Mouse (Mus musculus) embryo, embryonic 10.5 days (tissue): ENCODE measurements around the gene Galm.
"Not testable (repeated sequence)": the region's sequence is repeated elsewhere in the genome, so short reads cannot be mapped to it uniquely, and the experiment has no call there.

Experiments
- DNase-seq: peaks from one replicate; pipeline ENCODE4 v3.0.0-alpha.2; 2015; ENCODE audit warnings: low spot score

Gene Galm

DNA sequence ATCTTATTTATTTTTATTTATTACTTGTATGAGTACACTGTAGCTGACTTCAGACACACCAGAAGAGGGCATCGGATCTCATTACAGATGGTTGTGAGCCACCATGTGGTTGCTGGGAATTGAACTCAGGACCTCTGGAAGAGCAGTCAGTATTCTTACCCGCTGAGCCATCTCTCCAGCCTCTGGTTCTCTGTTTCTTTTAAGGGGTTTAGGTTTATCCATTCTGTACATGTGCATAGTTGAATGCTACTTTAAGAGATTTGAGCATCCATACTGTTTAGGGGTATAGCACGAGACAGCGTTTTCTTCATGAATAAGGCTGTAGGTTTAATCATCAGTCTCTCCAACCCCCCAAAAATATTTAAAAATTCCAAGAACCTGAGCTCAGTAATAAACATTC, 86.7 kb downstream of the Galm start:
- not testable (repeated sequence) for DNase-seq

DNA sequence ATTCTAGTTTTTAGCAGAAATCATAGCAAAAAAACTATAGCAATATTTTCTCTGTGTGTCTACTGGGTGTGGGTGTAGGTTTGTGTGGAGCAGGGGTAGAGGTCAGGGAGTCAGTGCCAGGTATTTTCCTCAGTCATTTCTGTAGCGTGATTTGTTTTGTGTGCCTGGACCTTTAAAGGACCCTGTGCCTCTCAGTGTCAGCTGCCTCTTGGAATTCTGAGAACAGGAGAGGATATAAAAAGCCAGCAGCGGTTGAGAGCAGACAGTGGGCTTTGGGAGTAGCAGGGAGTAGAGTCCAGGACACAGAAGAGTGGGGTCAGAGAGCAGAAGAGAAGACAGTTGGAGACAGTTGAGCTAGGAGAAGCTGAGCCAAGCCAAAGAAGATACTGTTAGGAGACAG, 92.9 kb downstream of the Galm start:
- no peak for DNase-seq

DNA sequence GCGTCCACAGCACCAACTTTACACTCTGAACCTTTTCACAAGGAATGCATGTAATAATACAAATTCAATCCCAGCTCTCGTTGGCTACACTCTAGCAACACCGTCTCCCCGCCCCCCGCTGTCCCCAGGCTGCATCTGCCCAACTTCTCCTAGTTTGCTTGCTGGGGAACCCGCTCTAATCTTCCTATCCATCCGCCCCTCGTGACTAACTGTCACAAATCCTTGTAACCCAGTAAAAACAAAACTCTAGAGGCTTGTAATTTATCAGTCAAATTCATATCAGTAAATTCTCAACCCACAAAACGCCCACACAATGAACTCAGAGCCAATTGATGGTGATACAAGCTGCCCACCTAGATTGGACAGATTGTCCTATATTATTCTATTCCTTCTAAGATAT, 93.9 kb downstream of the Galm start:
- DNase-seq = no peak

DNA sequence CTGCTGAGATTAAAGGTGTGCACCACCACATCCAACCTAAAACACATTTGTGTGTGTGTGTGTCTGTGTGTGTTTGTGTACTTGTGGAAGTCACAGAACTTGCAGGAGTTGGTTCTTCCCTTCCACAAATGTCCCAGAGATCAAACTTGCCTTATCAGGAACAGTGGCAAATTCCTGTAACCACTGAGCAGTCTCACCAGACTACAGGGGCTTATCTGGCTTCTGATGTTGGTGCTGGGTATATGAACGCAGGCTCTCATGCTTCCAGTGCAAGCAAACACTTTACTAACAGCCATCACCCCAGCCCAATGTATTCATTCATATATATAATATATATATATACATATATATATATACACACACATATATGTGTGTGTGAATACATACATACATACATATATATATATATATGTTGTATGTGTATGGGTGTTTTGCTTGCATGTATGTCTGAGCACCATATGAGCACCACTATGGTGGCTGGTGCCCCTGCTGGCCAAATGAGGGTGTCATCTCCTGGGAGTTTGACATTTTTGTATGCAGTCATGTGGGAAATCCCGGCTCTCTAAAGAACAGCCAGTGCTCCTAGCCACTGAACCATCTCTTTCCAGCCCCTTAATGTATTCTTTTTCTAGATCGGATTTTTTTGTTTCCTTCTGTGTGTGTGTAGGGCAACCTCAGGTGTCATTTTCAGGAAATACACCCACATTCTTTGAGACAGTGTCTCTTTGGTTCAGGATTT, 94.8 kb downstream of the Galm start:
- DNase-seq = no peak

DNA sequence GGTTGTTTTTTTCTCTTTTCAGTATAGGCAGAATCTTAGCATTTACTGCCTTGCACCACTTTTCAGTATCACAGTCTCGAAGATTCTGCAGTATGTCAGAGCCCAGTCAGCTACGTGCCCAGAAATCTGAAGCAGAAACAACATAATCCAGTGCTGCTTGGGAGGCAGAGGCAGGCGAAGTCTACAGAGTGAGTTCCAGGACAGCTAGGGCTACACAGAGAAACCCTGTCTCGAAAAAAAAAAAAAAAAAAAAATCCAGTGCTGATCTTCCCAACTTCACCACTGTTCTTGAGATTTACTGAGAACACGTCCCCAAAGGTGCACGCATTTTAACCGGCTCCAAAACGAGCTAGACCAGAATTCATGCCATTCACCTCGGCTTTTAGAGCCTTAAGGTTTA, 96.6 kb downstream of the Galm start:
- no peak for DNase-seq

DNA sequence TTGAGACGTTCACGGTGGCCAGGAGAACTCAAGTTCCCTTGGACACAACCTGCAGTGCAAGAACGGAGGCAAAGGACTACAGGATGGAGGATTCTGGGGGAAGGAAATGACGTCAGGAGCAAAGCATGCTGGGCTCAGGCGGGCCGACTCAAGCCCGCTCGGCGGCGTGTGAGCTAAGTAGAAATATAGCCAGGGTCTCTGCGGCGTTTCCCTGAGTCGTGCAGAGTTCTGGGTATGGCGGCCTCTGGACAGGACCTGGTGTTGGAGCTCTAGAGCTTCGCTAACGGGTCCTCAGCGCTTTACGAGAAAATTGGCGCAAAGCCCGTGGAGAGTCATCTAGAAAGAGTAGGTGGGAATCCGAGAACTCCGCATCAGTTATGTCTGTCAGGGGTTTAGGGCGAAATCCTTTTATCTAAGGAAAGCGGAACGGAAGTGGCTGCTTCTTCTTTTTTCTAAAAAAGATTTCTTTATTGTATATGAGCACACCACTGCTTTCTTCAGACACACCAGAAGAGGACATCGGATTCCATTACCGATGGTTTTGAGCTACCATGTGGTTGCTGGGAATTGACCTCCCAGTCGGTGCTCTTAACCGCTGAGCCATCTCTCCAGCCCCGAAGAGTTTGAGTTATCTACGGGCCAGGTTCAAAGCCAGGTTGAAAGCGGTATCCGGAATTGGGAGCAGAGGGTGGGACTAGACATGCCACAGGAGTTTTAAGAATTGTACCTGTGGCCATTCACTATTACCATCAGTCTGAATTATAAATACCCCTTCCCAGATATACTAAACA, 97.2 kb downstream of the Galm start, which contains the start of gene Gemin6:
TSS of gene Gemin6 (plus strand) at position 116 of the 791 bp plus-strand sequence.
- DNase-seq = peak; percentile 97

DNA sequence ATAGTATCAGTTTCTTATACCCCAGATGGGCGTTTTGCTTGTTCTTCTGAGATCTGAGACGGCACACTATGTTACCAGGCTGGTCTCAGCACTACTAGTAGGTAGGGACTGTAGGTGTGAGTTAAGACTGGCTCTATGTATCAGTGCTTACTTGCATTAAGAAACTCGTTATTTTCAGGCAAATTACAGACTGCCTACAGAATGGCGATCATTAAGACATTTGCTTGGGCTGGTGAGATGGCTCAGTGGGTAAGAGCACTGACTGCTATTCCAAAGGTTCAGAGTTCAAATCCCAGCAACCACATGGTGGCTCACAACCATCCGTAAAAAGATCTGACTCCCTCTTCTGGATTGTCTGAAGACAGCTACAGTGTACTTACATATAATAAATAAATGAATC, 97.9 kb downstream of the Galm start:
- DNase-seq = not testable (repeated sequence)

DNA sequence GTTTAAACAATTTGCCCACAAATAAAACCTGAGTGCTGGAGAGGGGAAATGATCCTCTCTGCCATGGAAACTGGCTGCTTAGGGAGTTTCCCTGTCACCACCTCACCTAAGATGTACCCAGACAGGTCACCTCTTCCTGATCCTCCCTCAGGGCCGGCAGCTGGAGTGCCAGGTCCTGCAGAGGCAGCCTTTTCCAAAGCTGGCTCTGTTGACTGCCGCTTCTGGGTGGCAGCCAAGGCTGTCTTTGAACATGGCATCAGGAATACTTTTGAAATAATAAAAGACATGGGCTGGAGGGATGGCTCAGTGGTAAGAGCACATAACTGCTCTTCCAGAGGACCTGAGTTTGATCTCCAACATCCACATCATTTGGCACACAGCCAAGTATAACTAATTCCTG, 102.1 kb downstream of the Galm start:
- no peak for DNase-seq

DNA sequence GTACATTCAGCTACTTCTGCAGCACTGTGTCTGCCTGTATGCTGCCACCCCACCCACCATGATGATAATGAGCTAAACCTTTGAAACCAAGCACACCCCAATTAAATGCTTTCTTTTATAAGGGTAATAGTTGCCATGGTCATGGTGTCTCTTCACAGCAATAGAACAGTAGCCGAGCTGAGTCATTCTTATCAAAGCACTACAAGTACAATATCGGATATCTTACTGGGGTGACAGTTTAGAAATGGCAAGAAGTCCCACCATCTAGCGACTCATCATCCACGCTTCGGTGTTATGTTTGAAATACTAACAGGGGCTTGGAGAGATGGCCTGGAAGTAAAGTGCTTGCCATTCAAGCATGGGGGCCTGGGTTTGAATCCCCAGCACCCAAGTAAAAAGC, 106.6 kb downstream of the Galm start:
- no peak for DNase-seq

DNA sequence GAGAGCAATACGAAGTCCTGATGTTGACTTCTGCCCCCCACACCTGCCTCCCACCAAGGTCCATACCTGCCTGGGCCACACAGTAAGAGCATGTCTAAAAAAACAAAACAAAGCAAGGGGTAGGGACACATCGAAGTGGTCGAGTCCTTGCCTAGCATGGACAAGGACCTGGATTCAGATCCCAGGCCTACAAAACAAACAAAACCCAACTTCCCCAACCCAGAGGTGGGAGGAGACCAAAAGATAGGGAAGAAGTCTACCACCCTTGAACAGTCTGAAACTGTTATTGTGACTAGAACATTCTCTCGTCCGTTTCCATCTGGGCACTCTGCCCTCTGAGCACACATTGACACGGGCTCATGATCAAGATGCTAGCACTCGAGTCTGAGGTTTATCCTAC, 107.1 kb downstream of the Galm start:
- DNase-seq = no peak
